Mouse (Mus musculus) E14TG2a.4 (cell line): ENCODE measurements around the gene Adra2a.

Experiments used
- CTCF ChIP-seq: conservative IDR thresholded peaks from 2 replicates; pipeline ENCODE4 v1.5.1; 2014; ENCODE audit warnings: low read length
- NANOG ChIP-seq: IDR thresholded peaks from 2 replicates; pipeline ENCODE4 v1.6.1; 2014; ENCODE audit warnings: borderline replicate concordance, low read length, mixed read lengths

- TF ChIP-seq CTCF (no peak), NANOG (no peak)
Observed at GRCm38 (mm10) chr19:54093599-54093998, 49.6 kb downstream of the Adra2a start.
